Mouse (Mus musculus): ENCODE measurements around the gene Mpdu1. TPM values are rescaled to one million over a fixed set of nuclear protein-coding genes. Genes with fewer than 3 reads are reported as not detected.

Mpdu1 gene
- total and polyA plus RNA-seq, 3 experiments: 110 to 210 (median 210) TPM

DNA sequence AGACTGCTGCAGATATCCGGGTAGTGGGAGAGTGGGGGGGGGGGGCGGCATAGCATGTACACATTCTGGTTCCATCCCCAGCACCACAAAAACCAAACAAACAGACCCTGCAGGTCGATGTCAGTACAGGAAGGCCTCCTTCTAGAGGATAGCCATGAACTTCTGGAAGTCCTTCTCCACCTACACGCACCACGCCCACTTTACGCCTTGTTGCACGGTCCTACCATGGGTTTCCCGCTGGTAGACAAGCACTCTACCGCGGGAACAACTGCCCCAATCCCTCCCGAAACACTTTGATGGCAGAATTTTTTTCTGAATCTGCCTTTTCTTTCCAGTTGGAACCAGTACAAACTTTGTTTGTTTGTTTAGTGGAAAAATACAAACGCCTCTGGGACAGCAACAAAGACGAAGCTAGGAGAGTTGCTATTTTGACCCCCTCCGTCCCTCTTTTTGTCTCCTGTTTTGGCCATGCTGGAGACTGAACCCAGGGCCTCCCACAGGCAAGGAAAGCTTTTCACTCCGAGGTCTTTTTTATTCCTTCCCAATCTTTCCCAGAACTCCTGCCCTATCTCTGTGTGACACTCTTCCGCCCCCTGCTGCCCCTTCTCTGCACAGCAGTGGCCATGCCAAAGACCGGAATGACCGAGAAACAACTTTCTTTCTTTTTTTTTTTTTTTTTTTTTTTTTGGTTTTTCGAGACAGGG is 48.7 kb downstream of the Mpdu1 start:
- H3K4me1 ChIP-seq (ENCODE audit: control insufficient read depth in 1 of 2, insufficient read depth in 2 of 2): peaks cover 0 to 11% of the 10 kb centered on the region in 2 experiments; a peak in 3 of 4 replicates
- dilution Hi-C loops (cut with MboI; ENCODE audit: extremely low pct_ligation_motif_present, extremely low pct_unique_long_range_greater_than_20kb, low sequenced_read_pairs) (no loop called here), in situ Hi-C loops (cut with MboI; ENCODE audit: low pct_ligation_motif_present, low pct_unique_long_range_greater_than_20kb, low sequenced_read_pairs) (no loop called here)
- no peaks in the 10 kb centered on the region for H3K9me3 ChIP-seq (replicated peaks; ENCODE audit: low read length)
- H3K4me3 ChIP-seq (replicated peaks in 1 of 3; ENCODE audit: low read depth in 2 of 3, low read length in 2 of 3, poor library complexity in 1 of 3): peak overlapping the region in 1 of 3 experiments; percentile 8
- no peak overlapping the region for H3K27ac ChIP-seq (ENCODE audit: insufficient read depth, low read depth)
- TF ChIP-seq ZC3H11A (IDR thresholded peaks at IDR 0.05; ENCODE audit: low read depth, low read length): no peak
- peak; percentile 94 for TF ChIP-seq ZNF384 (IDR thresholded peaks at IDR 0.05; ENCODE audit: low read depth, low read length)
- peak; percentile 73 for TF ChIP-seq SMC3 (IDR thresholded peaks at IDR 0.05; ENCODE audit: low read depth, low read length)
- TF ChIP-seq JUND (conservative IDR thresholded peaks at IDR 0.05; ENCODE audit: low read depth, low read length): no peak
- no peak for TF ChIP-seq MAFK (IDR thresholded peaks at IDR 0.05; ENCODE audit: insufficient replicate concordance, low read length)
- TF ChIP-seq MXI1 (IDR thresholded peaks at IDR 0.05; ENCODE audit: low read depth, low read length): no peak
- TF ChIP-seq RAD21 (IDR thresholded peaks at IDR 0.05; ENCODE audit: low read depth, low read length): peak; percentile 78
- peak; percentile 49; the same call in 1 of the 2 replicates for TF ChIP-seq IRF4 (IDR thresholded peaks at IDR 0.05; ENCODE audit: low read depth, low read length)
- TF ChIP-seq CTCF (conservative IDR thresholded peaks at IDR 0.05 in 1 of 2, IDR thresholded peaks at IDR 0.05 in 1 of 2; ENCODE audit: low read depth in 2 of 2, low read length in 2 of 2): peak in 1 of 2 experiments; percentile 87; a peak in 3 of 4 replicates
- peaks cover 90% of the 10 kb centered on the region for H3K27me3 ChIP-seq (replicated peaks)
- H3K79me2 ChIP-seq (replicated peaks; ENCODE audit: control insufficient read depth, extremely low read depth, insufficient read depth, poor library complexity, severe bottlenecking): no peaks in the 10 kb centered on the region
- peak overlapping the region; percentile 40; the same call in 1 of the 2 replicates for H3K9ac ChIP-seq (ENCODE audit: insufficient read depth, low read depth)
- no peaks in the 10 kb centered on the region for H3K36me3 ChIP-seq (replicated peaks in 1 of 2; ENCODE audit: control insufficient read depth in 1 of 2, insufficient read depth in 1 of 2, low read length in 1 of 2)
- peak overlapping the region; percentile 99 for H3K4me2 ChIP-seq (ENCODE audit: insufficient read depth, low read depth, poor library complexity, severe bottlenecking)
- peak; percentile 42 for DNase-seq (ENCODE audit: extremely low read depth)

DNA sequence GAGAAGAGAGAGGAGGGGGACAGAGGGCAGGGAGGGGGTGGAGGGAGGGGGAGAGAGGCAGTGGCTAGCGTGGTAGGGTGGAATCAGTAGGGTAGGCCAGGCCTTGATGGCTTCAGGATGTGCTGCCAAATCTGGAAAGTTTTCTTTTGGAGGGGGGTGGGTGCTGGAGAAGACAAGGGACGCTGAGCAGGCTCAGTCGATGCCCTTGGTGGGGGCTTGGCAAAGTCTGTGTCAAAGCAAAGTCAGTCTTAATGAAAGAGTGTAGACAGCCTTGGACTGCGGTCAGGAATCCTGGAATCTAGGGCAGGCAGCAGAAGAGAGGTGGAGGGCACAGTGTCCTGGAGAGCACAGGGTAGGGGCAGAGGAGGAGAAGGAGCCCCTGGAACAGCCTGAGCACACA is 51.5 kb downstream of the Mpdu1 start:
- dilution Hi-C loops (cut with MboI; ENCODE audit: extremely low pct_ligation_motif_present, extremely low pct_unique_long_range_greater_than_20kb, low sequenced_read_pairs): no loop called here
- Histone ChIP-seq H3K4me3 (replicated peaks in 1 of 3; ENCODE audit: low read depth in 2 of 3, low read length in 2 of 3, poor library complexity in 1 of 3) (no peak overlapping the region), H3K9me3 (replicated peaks; ENCODE audit: low read length) (no peaks in the 10 kb centered on the region), H3K36me3 (replicated peaks in 1 of 2; ENCODE audit: control insufficient read depth in 1 of 2, insufficient read depth in 1 of 2, low read length in 1 of 2) (no peaks in the 10 kb centered on the region), H3K27ac (ENCODE audit: insufficient read depth, low read depth) (no peak overlapping the region), H3K4me1 (ENCODE audit: control insufficient read depth in 1 of 2, insufficient read depth in 2 of 2) (peaks cover 3 to 15% of the 10 kb centered on the region in 2 experiments), H3K9ac (ENCODE audit: insufficient read depth, low read depth) (no peak overlapping the region), H3K79me2 (replicated peaks; ENCODE audit: control insufficient read depth, extremely low read depth, insufficient read depth, poor library complexity, severe bottlenecking) (no peaks in the 10 kb centered on the region), H3K4me2 (ENCODE audit: insufficient read depth, low read depth, poor library complexity, severe bottlenecking) (no peak overlapping the region), H3K27me3 (replicated peaks) (peaks cover 80% of the 10 kb centered on the region)
- no peak for DNase-seq (ENCODE audit: extremely low read depth)
- in situ Hi-C loops (cut with MboI; ENCODE audit: low pct_ligation_motif_present, low pct_unique_long_range_greater_than_20kb, low sequenced_read_pairs): no loop called here
- no peak for TF ChIP-seq POLR2A (IDR thresholded peaks at IDR 0.05; ENCODE audit: low read depth, low read length)
- no peak for TF ChIP-seq SIN3A (IDR thresholded peaks at IDR 0.05; ENCODE audit: low read length)
- no peak for TF ChIP-seq USF2 (conservative IDR thresholded peaks at IDR 0.05; ENCODE audit: low read depth, low read length)
- no peak for TF ChIP-seq MAX (IDR thresholded peaks at IDR 0.05; ENCODE audit: low read length)
- no peak for TF ChIP-seq POLR2AphosphoS2 (IDR thresholded peaks at IDR 0.05; ENCODE audit: low read depth, low read length)
- TF ChIP-seq SMC3 (IDR thresholded peaks at IDR 0.05; ENCODE audit: low read depth, low read length): no peak
- TF ChIP-seq JUND (conservative IDR thresholded peaks at IDR 0.05; ENCODE audit: low read depth, low read length): no peak
- TF ChIP-seq TBP (conservative IDR thresholded peaks at IDR 0.05; ENCODE audit: low read depth, low read length): no peak
- no peak for TF ChIP-seq IRF4 (IDR thresholded peaks at IDR 0.05; ENCODE audit: low read depth, low read length)
- no peak for TF ChIP-seq USF1 (IDR thresholded peaks at IDR 0.05; ENCODE audit: low read depth, low read length)
- TF ChIP-seq MAFK (IDR thresholded peaks at IDR 0.05; ENCODE audit: insufficient replicate concordance, low read length): no peak
- no peak for TF ChIP-seq ZMIZ1 (IDR thresholded peaks at IDR 0.05; ENCODE audit: low read depth, low read length)
- no peak for TF ChIP-seq HCFC1 (IDR thresholded peaks at IDR 0.05; ENCODE audit: low read depth, low read length)
- TF ChIP-seq CTCF (conservative IDR thresholded peaks at IDR 0.05 in 1 of 2, IDR thresholded peaks at IDR 0.05 in 1 of 2; ENCODE audit: low read depth in 2 of 2, low read length in 2 of 2): no peak
- no peak for TF ChIP-seq JUN (IDR thresholded peaks at IDR 0.05; ENCODE audit: insufficient read depth, low read depth, low read length)
- no peak for TF ChIP-seq RCOR1 (conservative IDR thresholded peaks at IDR 0.05; ENCODE audit: low read depth, low read length)
- no peak for TF ChIP-seq ZKSCAN1 (IDR thresholded peaks at IDR 0.05; ENCODE audit: borderline replicate concordance, low read depth, low read length)
- no peak for TF ChIP-seq CHD1 (IDR thresholded peaks at IDR 0.05; ENCODE audit: low read depth, low read length)

Measured in CH12.LX (cell line).